Mouse (Mus musculus) megakaryocyte progenitor cell, adult 5-6 weeks (primary cell): ENCODE results near the gene Cdh13. TPM values are rescaled to one million over a fixed set of nuclear protein-coding genes. Genes with fewer than 3 reads are reported as not detected.

Source experiments
- ATAC-seq: replicated peaks from 2 replicates; pipeline ENCODE4 v1.8.0; 2016; ENCODE audit warnings: mild to moderate bottlenecking, moderate TSS enrichment, inconsistent platforms; ENCODE audit not compliant: poor library complexity
- total RNA-seq, 2 experiments: library from RNA; stranded (forward) in 1 of 2; stranded (reverse) in 1 of 2; fragments of 157-497, 149-512 nt in 1 of 2; fragments of 200-1000 nt in 1 of 2; gene quantifications; 2 replicates each; pipeline versions ENCODE4 v1.2.3 to v1.2.4; 2015 to 2017

The Cdh13 gene
- not detected in 2 replicates for total RNA-seq (2015)
- total RNA-seq (2017) = not detected in 2 replicates

DNA sequence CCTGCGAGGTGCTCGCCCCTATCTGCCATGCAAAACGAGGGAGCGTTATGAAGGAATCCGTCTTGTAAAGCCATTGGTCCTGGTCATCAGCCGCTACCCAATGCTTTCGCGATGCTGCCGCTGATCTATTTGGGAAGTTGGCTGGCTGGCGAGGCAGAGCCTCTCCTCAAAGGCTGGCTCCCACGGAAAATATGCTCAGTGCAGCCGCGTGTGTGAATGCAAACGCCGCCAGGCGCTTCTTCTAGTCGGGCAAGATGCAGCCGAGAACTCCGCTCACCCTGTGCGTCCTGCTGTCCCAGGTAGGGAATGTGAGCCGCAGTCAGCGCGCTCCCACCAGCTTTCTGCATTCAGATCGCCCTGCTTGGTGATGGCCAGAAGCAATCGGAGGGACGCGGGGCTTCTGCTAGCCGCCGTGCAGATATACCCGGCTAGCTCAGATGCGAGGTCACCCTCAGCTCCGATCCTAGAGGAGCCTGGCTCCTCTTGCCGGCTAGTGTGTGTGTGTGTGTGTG lies at the start of gene Cdh13:
TSS of gene Cdh13 (plus strand) at position 134 of the 512 bp plus-strand sequence.
- no peak for ATAC-seq

- no peak for ATAC-seq
Measured at GRCm38 (mm10) chr8:118235626-118236025, 47.9 kb upstream of the Cdh13 start.

DNA sequence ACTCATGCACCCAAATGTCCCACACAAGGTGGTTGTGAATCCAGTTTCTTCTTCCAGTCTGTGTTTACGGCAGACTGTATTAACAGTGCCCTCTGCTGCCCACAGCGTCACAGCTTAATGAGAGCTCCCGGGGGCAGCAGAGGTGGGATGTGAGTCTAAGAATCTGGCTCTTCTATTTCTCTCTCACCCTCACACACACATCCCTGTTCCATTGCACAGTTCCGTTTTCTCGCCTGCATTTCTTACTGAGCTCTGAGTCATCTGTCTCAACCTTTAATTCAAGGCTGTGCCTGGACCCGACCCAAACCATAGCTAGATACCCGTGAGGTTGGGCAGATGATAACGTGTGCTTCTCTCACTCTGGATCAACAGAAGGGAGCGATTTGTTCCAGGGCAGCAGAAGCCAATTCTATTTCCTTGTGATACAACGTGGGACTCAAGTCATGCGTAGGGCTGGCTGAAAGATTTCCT lies 46.3 kb upstream of the Cdh13 start:
- no peak for ATAC-seq

- no peak for ATAC-seq
Measured at GRCm38 (mm10) chr8:118238156-118238555, 45.4 kb upstream of the Cdh13 start.

DNA sequence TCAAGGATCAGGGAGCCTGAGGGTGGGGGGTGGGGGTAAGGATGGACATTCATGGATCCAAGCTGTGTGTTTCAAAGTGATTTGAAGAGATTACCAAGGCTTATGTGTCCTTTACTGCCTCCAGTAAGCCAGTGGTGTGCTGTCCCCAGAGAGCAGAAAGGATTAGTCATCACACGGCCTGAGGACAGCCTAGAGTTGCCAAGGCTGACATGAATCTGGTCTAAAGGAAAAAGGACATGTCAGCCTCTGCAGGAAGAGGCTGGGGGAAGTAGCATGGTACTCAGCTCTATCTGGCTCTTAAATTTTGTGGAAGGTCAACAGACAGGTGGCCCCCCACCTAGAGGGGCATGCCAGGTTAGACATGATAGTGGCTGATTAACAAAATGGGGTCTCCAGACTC lies 44.3 kb upstream of the Cdh13 start:
- ATAC-seq = no peak

- no peak for ATAC-seq
Measured at GRCm38 (mm10) chr8:118249319-118249718, 34.2 kb upstream of the Cdh13 start.

DNA sequence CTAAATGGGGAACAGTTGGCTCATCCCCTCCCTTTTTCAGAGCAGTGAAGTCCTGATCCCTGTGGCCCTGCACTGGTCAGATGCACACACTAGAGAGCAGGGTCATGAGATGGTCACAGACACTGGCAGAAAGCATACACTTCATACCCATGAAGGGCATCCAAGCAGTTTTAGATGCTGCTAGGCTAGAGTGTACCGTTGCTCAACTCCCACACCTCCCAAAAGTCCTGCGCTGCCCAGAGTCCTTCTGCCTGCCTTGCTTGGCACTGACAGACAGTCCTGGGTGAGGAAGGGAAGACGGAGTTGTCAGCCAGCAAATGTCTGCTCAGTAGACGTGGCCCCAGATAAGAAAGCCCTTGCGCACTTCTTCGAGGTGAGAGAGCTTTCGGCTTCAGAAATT lies 33.6 kb upstream of the Cdh13 start:
- no peak for ATAC-seq

DNA sequence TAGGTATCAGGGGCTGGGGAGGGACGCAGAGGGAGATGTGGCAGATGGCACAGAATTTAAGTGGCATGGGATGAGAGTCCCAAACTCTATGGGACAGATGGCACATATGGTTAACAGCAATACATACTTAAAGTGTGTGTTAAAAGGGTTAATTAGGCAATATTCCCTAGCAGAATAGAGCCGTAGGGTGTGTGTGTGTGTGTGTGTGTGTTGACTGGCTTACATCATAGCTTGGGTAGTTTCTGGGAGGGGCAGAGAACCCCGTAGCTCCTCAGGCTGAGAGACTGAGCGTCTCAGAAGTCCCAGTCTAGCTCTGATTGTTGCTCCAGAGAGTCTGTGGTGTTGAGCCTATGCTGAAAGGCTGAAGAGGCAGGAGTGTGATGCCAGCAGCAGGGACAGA lies 20.4 kb upstream of the Cdh13 start:
- no peak for ATAC-seq

DNA sequence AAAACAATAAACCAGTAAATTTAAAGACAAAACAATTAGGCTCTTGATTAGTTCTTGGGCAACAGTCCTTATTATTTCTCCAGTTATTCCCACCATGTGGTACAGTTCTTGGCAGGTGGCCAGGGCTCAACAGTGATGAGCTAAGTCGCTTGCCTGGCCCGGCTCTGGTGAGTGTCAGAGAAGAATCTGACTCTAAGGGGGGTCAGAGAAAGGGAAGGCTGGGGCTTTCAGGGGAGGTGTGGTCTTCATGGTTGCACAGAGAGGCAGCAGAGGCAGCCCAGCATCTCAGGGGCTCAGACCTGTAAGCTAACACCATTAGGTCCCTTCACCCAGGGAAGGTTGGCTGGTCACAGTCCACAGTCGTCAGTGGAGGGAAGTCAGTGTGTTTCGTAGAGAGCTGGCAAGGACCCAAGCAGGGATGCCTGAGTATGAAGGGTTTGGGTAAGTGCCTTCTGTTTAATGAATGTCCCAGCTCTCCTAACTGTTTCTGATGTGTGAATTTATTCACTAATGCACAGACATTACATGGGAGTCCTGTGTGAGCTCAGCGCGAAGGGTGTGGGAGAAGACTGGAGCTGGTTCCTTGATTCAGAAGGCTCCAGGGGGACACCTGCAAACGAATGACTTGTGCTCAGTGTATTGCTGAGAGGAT lies 12.7 kb upstream of the Cdh13 start:
- ATAC-seq = no peak

DNA sequence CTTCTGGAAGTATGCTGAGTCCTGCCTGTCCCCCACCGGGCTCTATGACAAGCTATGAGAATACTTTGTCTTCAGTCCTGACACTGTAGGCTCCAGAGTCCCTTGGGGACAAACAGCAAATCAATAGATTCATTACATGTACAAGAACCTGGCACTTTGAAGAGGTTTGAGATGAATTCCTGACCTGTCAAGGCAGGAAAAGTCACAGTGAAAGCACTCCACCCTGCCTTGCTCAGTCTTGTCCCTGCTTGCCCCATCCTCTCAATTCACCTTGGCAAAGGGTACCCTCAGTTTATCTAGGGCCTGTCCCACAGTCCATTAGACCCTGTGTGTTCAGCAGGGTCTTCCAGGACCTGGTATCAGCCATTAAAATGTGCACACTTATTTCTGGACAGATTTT lies 11.0 kb upstream of the Cdh13 start:
- ATAC-seq = no peak

DNA sequence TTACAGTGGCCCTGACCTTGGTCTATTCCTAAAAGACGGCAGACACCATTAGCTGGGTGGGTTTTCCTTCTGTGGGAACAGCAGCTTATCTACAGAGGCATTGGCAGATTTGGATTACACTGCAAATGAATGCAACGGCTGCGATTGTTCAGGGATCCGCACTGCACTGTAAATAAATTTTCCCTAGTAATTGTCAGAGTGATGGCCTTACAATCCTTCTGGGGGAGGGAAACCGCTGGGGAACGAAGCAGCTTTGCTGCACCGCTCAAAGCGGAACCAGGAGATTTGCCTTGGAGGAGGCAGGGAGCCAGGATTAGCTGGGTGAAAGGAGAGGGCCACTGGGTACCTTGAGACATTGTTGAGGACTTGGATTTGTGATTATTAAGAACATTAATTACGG lies 9.3 kb upstream of the Cdh13 start:
- no peak for ATAC-seq

- peak; percentile 70; the same call in 1 of the 2 replicates for ATAC-seq
Measured at GRCm38 (mm10) chr8:118274688-118275087, 8.8 kb upstream of the Cdh13 start.

DNA sequence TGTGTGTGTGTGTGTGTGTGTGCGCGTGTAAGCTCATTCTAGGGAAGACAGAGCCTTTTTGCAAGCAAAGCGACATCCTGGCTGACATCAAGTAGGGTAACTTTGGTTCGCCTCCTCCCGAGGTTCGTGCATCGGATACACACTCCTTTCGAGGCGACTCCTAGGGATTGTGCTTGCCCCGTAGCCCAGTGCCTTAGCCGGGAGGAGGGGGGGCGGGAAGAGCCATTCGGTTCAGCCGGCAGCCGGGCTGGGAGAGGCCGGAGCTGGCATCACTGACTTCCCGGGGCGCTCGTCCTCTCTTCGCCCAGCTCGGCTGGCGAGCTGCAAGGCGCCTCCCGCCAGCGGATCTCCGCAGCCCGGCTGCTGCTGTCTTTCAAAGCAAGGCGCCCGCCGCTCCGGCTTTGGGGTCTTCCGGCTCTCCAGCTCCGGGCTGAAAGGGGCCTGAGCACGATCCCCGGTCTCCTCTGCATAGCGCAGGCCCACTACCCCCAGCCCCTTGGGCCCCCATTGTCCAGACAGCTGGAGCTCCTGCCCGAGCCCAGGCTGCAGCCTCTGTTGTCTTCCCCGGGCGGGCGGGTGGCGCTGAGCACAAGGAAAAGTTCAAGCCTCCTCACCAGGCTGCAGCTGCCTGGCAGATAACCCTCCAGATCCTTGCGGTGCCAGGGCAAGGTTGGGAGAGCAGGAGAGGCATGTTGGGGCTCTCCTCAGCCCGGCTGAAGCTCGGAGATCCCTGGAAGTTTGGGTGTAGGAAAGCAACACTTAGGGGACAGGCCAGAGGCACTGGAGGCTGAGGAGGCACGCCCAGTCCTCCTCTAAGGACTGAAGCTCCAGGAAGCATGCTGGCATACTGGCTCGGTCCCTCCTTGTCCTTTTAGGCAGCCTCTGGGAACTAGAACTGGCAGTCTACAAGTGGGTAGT lies 838 bp downstream of the Cdh13 start:
- ATAC-seq = no peak

DNA sequence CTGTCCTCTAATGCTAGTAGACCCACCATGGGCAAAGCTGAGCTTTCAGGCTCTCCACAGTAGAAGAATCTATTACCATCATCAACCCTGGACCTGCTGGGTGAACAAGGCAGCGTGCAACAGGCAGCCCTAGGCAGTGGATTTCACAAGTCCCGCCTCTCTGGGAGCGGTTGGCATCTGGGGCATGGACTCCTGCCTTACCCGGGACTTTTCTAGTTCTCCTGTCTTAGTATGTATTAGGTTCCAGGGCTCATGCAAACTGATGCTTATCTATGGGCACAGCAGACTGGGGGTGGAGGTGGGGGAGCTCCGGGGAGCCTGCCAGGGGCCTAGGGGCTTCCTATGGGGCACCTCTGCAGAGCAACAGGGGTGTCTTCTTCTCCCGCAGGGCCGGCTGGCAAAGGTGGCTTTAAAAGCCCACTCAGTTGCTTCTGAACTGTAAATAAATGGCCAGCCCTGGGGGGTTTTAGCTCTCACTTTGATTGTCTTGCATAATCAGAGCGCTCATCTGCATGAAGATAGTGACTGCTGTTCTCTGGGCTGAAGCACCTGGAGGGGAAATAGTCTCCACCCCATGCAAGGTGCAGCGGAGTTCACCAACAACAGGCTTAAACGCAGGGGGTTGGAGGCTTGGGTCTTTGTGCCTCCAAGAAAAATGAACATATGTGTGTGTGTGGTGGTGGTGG lies 2.2 kb downstream of the Cdh13 start:
- no peak for ATAC-seq

- no peak for ATAC-seq
Measured at GRCm38 (mm10) chr8:118286282-118287180, 3.0 kb downstream of the Cdh13 start.

DNA sequence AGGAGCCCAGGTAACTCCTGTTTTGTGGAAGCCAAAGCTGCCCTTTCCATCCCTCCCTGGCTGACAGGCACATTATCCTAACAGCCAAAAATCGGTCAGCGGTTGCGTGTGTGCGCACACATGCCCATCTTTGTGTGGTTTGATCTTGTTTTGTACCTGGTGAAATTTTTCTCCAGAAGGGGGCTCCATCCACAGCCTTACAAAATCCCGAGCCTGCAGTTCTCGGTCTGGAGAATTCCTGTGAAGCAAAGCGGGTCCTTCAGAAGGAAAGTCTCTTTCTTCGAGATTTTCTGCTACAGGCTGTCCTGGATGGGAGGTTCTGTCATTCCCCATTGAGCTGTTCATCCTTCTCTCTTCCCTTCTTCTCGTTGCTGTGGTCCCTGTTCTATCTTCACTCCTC lies 4.0 kb downstream of the Cdh13 start:
- ATAC-seq = no peak

GRCm38 (mm10) chr8:118288259-118288952 lies 4.9 kb downstream of the Cdh13 start:
- ATAC-seq = no peak

GRCm38 (mm10) chr8:118289091-118289490 lies 5.6 kb downstream of the Cdh13 start:
- ATAC-seq = no peak

DNA sequence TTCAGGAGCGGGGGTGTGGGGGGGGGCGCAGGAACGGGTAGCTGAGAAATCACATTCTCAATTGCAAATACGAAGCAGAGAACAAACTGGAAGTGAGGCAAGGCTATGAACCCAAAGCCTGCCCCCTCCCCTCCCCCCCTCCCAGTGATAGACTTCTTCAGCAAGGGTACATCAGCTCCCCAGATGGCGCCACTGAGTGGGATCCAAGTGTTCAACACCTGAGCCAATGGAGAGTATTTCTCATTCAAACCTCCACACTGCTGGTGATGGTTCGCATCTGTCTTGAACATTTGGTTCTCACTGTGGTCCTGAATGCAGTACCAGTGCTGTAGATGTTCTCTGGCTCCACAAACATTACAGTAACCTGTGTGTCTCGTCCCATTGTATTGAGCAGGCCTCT lies 6.0 kb downstream of the Cdh13 start:
- no peak for ATAC-seq

DNA sequence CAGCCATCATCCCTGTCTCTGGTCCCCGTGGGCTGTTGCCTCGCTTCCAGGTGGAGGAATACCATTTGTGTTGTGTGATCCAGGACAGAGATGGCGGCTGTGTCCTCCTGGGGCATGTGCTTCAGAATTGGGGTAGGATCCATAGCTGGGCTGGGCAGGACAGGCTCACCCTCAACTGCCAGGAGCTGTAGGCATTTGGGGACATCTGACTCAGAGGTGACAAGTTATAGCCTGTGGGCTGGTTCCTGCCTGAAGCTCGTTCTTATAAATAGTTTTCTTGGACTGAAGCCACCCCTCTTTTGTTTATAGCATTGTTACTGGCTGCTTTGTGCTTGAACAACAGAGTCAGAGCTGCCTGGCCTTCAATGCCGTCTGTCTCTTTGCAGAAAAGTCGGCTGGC lies 6.7 kb downstream of the Cdh13 start:
- ATAC-seq = no peak
